Mouse (Mus musculus) adrenal gland, postnatal 25 days (tissue): ENCODE results near the gene Mfap1a. TPM values are rescaled to one million over a fixed set of nuclear protein-coding genes. Genes with fewer than 3 reads are reported as not detected.
"Not testable (repeated sequence)": the region's sequence is repeated elsewhere in the genome, so short reads cannot be mapped to it uniquely, and the experiment has no call there.

Experiments used
- DNase-seq: peaks from one replicate; pipeline ENCODE4 v3.0.0; 2021; ENCODE audit warnings: mixed read lengths
- long read RNA-seq: library from polyadenylated mRNA; stranded (forward); transcript quantifications from one replicate; pipeline ENCODE4 v2.0.0, GENCODE M21; 2021
- total RNA-seq: library from RNA; stranded (reverse); gene quantifications from 2 replicates; pipeline ENCODE4 v1.2.3, GENCODE M21; 2021

Gene Mfap1a
- 34.5 and 37.6 TPM in 2 replicates for total RNA-seq
- long read RNA-seq, full-length matches to known transcripts = 56 of 64 reads
- long read RNA-seq, partial matches to known transcripts = 1 of 64 reads
- long read RNA-seq, other reads (novel, unspliced or antisense) = 7 of 64 reads

GRCm38 (mm10) chr2:121505942-121506882 is at the start of gene Mfap1a, which contains the start of gene Wdr76:
Gene Mfap1a (minus strand): TSS chr2:121506665.
Gene Wdr76 (plus strand): TSS chr2:121506723.
- peak; percentile 78 for DNase-seq

GRCm38 (mm10) chr2:121551271-121551670 is 44.8 kb upstream of the Mfap1a start:
- no peak for DNase-seq

GRCm38 (mm10) chr2:121549630-121550029 is 43.2 kb upstream of the Mfap1a start:
- DNase-seq = no peak

GRCm38 (mm10) chr2:121544829-121545228 is 38.4 kb upstream of the Mfap1a start:
- no peak for DNase-seq

GRCm38 (mm10) chr2:121525056-121525455 is 18.6 kb upstream of the Mfap1a start:
- DNase-seq = no peak

- not testable (repeated sequence) for DNase-seq
Observed at GRCm38 (mm10) chr2:121522830-121523229, 16.4 kb upstream of the Mfap1a start.

GRCm38 (mm10) chr2:121522006-121522405 is 15.5 kb upstream of the Mfap1a start:
- no peak for DNase-seq

GRCm38 (mm10) chr2:121518711-121519110 is 12.2 kb upstream of the Mfap1a start:
- DNase-seq = not testable (repeated sequence)

- no peak for DNase-seq
Observed at GRCm38 (mm10) chr2:121518106-121518505, 11.6 kb upstream of the Mfap1a start.

GRCm38 (mm10) chr2:121514211-121514610 is 7.7 kb upstream of the Mfap1a start:
- no peak for DNase-seq

- DNase-seq = not testable (repeated sequence)
Observed at GRCm38 (mm10) chr2:121512991-121513765, 6.7 kb upstream of the Mfap1a start.

- DNase-seq = no peak
Observed at GRCm38 (mm10) chr2:121511401-121511800, 4.9 kb upstream of the Mfap1a start.

GRCm38 (mm10) chr2:121509584-121509983 is 3.1 kb upstream of the Mfap1a start:
- peak; percentile 80 for DNase-seq

GRCm38 (mm10) chr2:121507951-121508330 is 1.5 kb upstream of the Mfap1a start:
- DNase-seq = no peak

GRCm38 (mm10) chr2:121507173-121507950 is 897 bp upstream of the Mfap1a start:
- no peak for DNase-seq

- not testable (repeated sequence) for DNase-seq
Observed at GRCm38 (mm10) chr2:121501550-121501949, 4.9 kb downstream of the Mfap1a start.

- not testable (repeated sequence) for DNase-seq
Observed at GRCm38 (mm10) chr2:121484403-121484802, 22.1 kb downstream of the Mfap1a start.

GRCm38 (mm10) chr2:121483576-121483975 is 22.9 kb downstream of the Mfap1a start:
- DNase-seq = no peak

- not testable (repeated sequence) for DNase-seq
Observed at GRCm38 (mm10) chr2:121480916-121481315, 25.5 kb downstream of the Mfap1a start.

- peak; percentile 18 for DNase-seq
Observed at GRCm38 (mm10) chr2:121480498-121480897, 26.0 kb downstream of the Mfap1a start.

GRCm38 (mm10) chr2:121477491-121478266 is 28.8 kb downstream of the Mfap1a start:
- no peak for DNase-seq
